Mouse (Mus musculus) forebrain, embryonic 13.5 days (tissue): ENCODE results near the gene Gldc. TPM values are rescaled to one million over a fixed set of nuclear protein-coding genes. Genes with fewer than 3 reads are reported as not detected.

Source experiments
- ATAC-seq: fragments of 200-750 bp; cut with Nextera tagmentation; 2 replicates; pipeline ENCODE4 v1.8.0; 2017
- H3K27ac ChIP-seq: fragments of 300-500 bp; sonication (generic); 2 replicates; pipeline ENCODE4 v1.5.1; 2015; ENCODE audit warnings: inconsistent platforms, mild to moderate bottlenecking, moderate library complexity
- H3K27me3 ChIP-seq: fragments of 300-500 bp; sonication (generic); 2 replicates; pipeline ENCODE4 v1.6.1; 2015; ENCODE audit warnings: mild to moderate bottlenecking, inconsistent platforms
- H3K36me3 ChIP-seq: fragments of 300-500 bp; sonication (generic); 2 replicates; pipeline ENCODE4 v1.6.1; 2015; ENCODE audit warnings: mild to moderate bottlenecking, inconsistent platforms; ENCODE audit not compliant: poor library complexity, severe bottlenecking
- H3K4me1 ChIP-seq: fragments of 300-500 bp; sonication (generic); 2 replicates; pipeline ENCODE4 v1.6.1; 2015; ENCODE audit warnings: inconsistent platforms
- H3K4me2 ChIP-seq: fragments of 300-500 bp; sonication (generic); 2 replicates; pipeline ENCODE4 v1.6.1; 2015; ENCODE audit warnings: inconsistent platforms, mild to moderate bottlenecking, moderate library complexity
- H3K4me3 ChIP-seq: fragments of 300-500 bp; sonication (generic); 2 replicates; pipeline ENCODE4 v1.5.1; 2015; ENCODE audit warnings: mild to moderate bottlenecking, inconsistent platforms
- H3K9ac ChIP-seq: fragments of 300-500 bp; sonication (generic); 2 replicates; pipeline ENCODE4 v1.6.1; 2015; ENCODE audit warnings: mild to moderate bottlenecking, inconsistent platforms
- H3K9me3 ChIP-seq: fragments of 300-500 bp; sonication (generic); replicated peaks from 2 replicates; pipeline ENCODE4 v1.6.1; 2016; ENCODE audit warnings: inconsistent platforms
- WGBS: fragments of 180-500 bp; shearing (Covaris S2); methylation state at CpG from one replicate; pipeline ENCODE4 v1.1.7; 2015; 5-methylcytosine and 5-hydroxymethylcytosine counted together
- polyA plus RNA-seq: library from polyadenylated mRNA; unstranded; fragments of >200 nt; fragmentation: Nextera tagmentation; extraction: Ambion mirVana; gene quantifications from 2 replicates; pipeline ENCODE4 v1.2.1, GENCODE M21; 2015

Gene Gldc
- polyA plus RNA-seq, 1 experiment from 2014 or later: 23.5 TPM

- Histone ChIP-seq H3K4me1 (peaks cover 22% of the 10 kb centered on the region), H3K4me3 (no peak overlapping the region), H3K9me3 (no peaks in the 10 kb centered on the region), H3K27me3 (no peaks in the 10 kb centered on the region), H3K27ac (no peak overlapping the region), H3K9ac (no peak overlapping the region), H3K36me3 (peaks cover 17% of the 10 kb centered on the region), H3K4me2 (no peak overlapping the region)
- no peak for ATAC-seq
- 86% methylated on average over 10 of the region's 10 CpGs for WGBS
These were observed 23.9 kb downstream of the Gldc start for GRCm38 (mm10) chr19:30151290-30151689.

- WGBS: 71% methylated on average over 6 of the region's 6 CpGs
- Histone ChIP-seq H3K4me2 (no peak overlapping the region), H3K9ac (no peak overlapping the region), H3K4me3 (no peak overlapping the region), H3K9me3 (no peaks in the 10 kb centered on the region), H3K36me3 (peaks cover 33% of the 10 kb centered on the region), H3K27me3 (no peaks in the 10 kb centered on the region), H3K27ac (no peak overlapping the region), H3K4me1 (peaks cover 14% of the 10 kb centered on the region)
- ATAC-seq: no peak
These were observed 25.9 kb downstream of the Gldc start for GRCm38 (mm10) chr19:30149238-30149805.

GRCm38 (mm10) chr19:30147306-30147705 is 27.9 kb downstream of the Gldc start:
- 85% methylated on average over 4 of the region's 4 CpGs for WGBS
- peaks cover 43% of the 10 kb centered on the region for H3K36me3 ChIP-seq

GRCm38 (mm10) chr19:30146761-30147160 is 28.5 kb downstream of the Gldc start:
- Histone ChIP-seq H3K4me2 (no peak overlapping the region), H3K27ac (no peak overlapping the region), H3K9ac (no peak overlapping the region), H3K36me3 (peaks cover 48% of the 10 kb centered on the region), H3K27me3 (no peaks in the 10 kb centered on the region), H3K4me1 (no peaks in the 10 kb centered on the region), H3K4me3 (no peak overlapping the region), H3K9me3 (no peaks in the 10 kb centered on the region)
- WGBS: 76% methylated on average over 6 of the region's 6 CpGs
- no peak for ATAC-seq

More at GRCm38 (mm10) chr19:30147306-30147705, 27.9 kb downstream of the Gldc start:
- Histone ChIP-seq H3K9me3 (no peaks in the 10 kb centered on the region), H3K4me2 (no peak overlapping the region), H3K27ac (no peak overlapping the region), H3K27me3 (no peaks in the 10 kb centered on the region), H3K9ac (no peak overlapping the region), H3K4me3 (no peak overlapping the region), H3K4me1 (no peaks in the 10 kb centered on the region)
- no peak for ATAC-seq

GRCm38 (mm10) chr19:30145106-30145505 is 30.1 kb downstream of the Gldc start:
- H3K9ac ChIP-seq: no peak overlapping the region
- no peaks in the 10 kb centered on the region for H3K27me3 ChIP-seq
- peaks cover 50% of the 10 kb centered on the region for H3K36me3 ChIP-seq
- no peak overlapping the region for H3K4me2 ChIP-seq
- 94% methylated on average over 4 of the region's 4 CpGs for WGBS
- H3K27ac ChIP-seq: no peak overlapping the region
- no peak overlapping the region for H3K4me3 ChIP-seq
- H3K4me1 ChIP-seq: no peaks in the 10 kb centered on the region
- no peak for ATAC-seq
- no peaks in the 10 kb centered on the region for H3K9me3 ChIP-seq

GRCm38 (mm10) chr19:30136308-30136707 is 38.9 kb downstream of the Gldc start:
- WGBS: 95% methylated on average over 1 of the region's 1 CpGs

GRCm38 (mm10) chr19:30128177-30128576 is 47.1 kb downstream of the Gldc start:
- no peak overlapping the region for H3K4me3 ChIP-seq
- WGBS: 79% methylated on average over 4 of the region's 4 CpGs
- no peak overlapping the region for H3K4me2 ChIP-seq
- peak; percentile 70 for ATAC-seq
- peaks cover 22% of the 10 kb centered on the region for H3K36me3 ChIP-seq
- H3K9me3 ChIP-seq: no peaks in the 10 kb centered on the region
- peaks cover 9% of the 10 kb centered on the region for H3K4me1 ChIP-seq
- H3K27ac ChIP-seq: no peak overlapping the region
- no peak overlapping the region for H3K9ac ChIP-seq
- no peaks in the 10 kb centered on the region for H3K27me3 ChIP-seq

More at GRCm38 (mm10) chr19:30136308-30136707, 38.9 kb downstream of the Gldc start:
- H3K4me1 ChIP-seq: no peaks in the 10 kb centered on the region
- H3K27me3 ChIP-seq: no peaks in the 10 kb centered on the region
- no peak overlapping the region for H3K4me2 ChIP-seq
- no peak overlapping the region for H3K9ac ChIP-seq
- no peak for ATAC-seq
- no peaks in the 10 kb centered on the region for H3K9me3 ChIP-seq
- H3K27ac ChIP-seq: no peak overlapping the region
- H3K36me3 ChIP-seq: peaks cover 35% of the 10 kb centered on the region
- H3K4me3 ChIP-seq: no peak overlapping the region

GRCm38 (mm10) chr19:30125670-30126059 is 49.6 kb downstream of the Gldc start:
- Histone ChIP-seq H3K4me1 (peaks cover 9% of the 10 kb centered on the region), H3K9me3 (no peaks in the 10 kb centered on the region), H3K27ac (peak overlapping the region; percentile 72), H3K4me2 (no peak overlapping the region), H3K4me3 (no peak overlapping the region), H3K27me3 (no peaks in the 10 kb centered on the region), H3K9ac (no peak overlapping the region), H3K36me3 (peaks cover 23% of the 10 kb centered on the region)
- no peak for ATAC-seq
- WGBS: 69% methylated on average over 7 of the region's 7 CpGs

GRCm38 (mm10) chr19:30124999-30125669 is 50.1 kb downstream of the Gldc start:
- H3K4me1 ChIP-seq: peaks cover 9% of the 10 kb centered on the region
- no peak overlapping the region for H3K4me2 ChIP-seq
- peak; percentile 42; the same call in 1 of the 2 replicates for ATAC-seq
- no peaks in the 10 kb centered on the region for H3K27me3 ChIP-seq
- 38% methylated on average over 7 of the region's 7 CpGs for WGBS
- H3K27ac ChIP-seq: peak overlapping the region; percentile 72
- H3K4me3 ChIP-seq: no peak overlapping the region
- peaks cover 21% of the 10 kb centered on the region for H3K36me3 ChIP-seq
- no peak overlapping the region for H3K9ac ChIP-seq
- H3K9me3 ChIP-seq: no peaks in the 10 kb centered on the region

GRCm38 (mm10) chr19:30118344-30119312 is 56.6 kb downstream of the Gldc start:
- no peaks in the 10 kb centered on the region for H3K9me3 ChIP-seq
- WGBS: 86% methylated on average over 17 of the region's 17 CpGs
- H3K9ac ChIP-seq: no peak overlapping the region
- H3K4me1 ChIP-seq: peaks cover 41% of the 10 kb centered on the region
- no peak overlapping the region for H3K4me3 ChIP-seq
- H3K4me2 ChIP-seq: peak overlapping the region; percentile 27; the same call in 1 of the 2 replicates
- ATAC-seq: peak; percentile 46
- no peaks in the 10 kb centered on the region for H3K27me3 ChIP-seq
- H3K36me3 ChIP-seq: peaks cover 4% of the 10 kb centered on the region
- peak overlapping the region; percentile 88 for H3K27ac ChIP-seq

- 51% methylated on average over 9 of the region's 9 CpGs for WGBS
- H3K4me1 ChIP-seq: peaks cover 49% of the 10 kb centered on the region
- peak overlapping the region; percentile 27; the same call in 1 of the 2 replicates for H3K4me2 ChIP-seq
- no peaks in the 10 kb centered on the region for H3K36me3 ChIP-seq
- no peak overlapping the region for H3K4me3 ChIP-seq
- H3K27me3 ChIP-seq: no peaks in the 10 kb centered on the region
- peak; percentile 86 for ATAC-seq
- no peak overlapping the region for H3K9ac ChIP-seq
- H3K27ac ChIP-seq: peak overlapping the region; percentile 88
- no peaks in the 10 kb centered on the region for H3K9me3 ChIP-seq
These were observed 57.5 kb downstream of the Gldc start for GRCm38 (mm10) chr19:30117775-30118174.

- H3K4me3 ChIP-seq: no peak overlapping the region
- H3K4me2 ChIP-seq: no peak overlapping the region
- H3K4me1 ChIP-seq: peaks cover 54% of the 10 kb centered on the region
- no peaks in the 10 kb centered on the region for H3K9me3 ChIP-seq
- peak overlapping the region; percentile 88 for H3K27ac ChIP-seq
- 66% methylated on average over 4 of the region's 4 CpGs for WGBS
- peak; percentile 15; the same call in 1 of the 2 replicates for ATAC-seq
- H3K36me3 ChIP-seq: no peaks in the 10 kb centered on the region
- no peak overlapping the region for H3K9ac ChIP-seq
- no peaks in the 10 kb centered on the region for H3K27me3 ChIP-seq
These were observed 58.0 kb downstream of the Gldc start for GRCm38 (mm10) chr19:30117241-30117640.
